8 mouse cellular contexts compared by ENCODE assay signal in genomic region chr13:45469481-45470301, GRCm38 (mm10). TPM values are rescaled to one million over a fixed set of nuclear protein-coding genes. Genes with fewer than 3 reads are reported as not detected.
DNase-seq lines count a peak whose midpoint lies in the region; ATAC-seq lines count a peak whose summit lies in the region.

No protein-coding gene starts in this region.

- H3K9me3 ChIP-seq in neural tube, embryonic 11.5 days (ENCODE audit: control insufficient read depth, low read length) = no peaks in the 10 kb centered on the region

- no peak overlapping the region for H3K4me3 ChIP-seq in neural tube, embryonic 11.5 days (ENCODE audit: low read depth, low read length)

- H3K27ac ChIP-seq in neural tube, embryonic 11.5 days (ENCODE audit: low read depth, low read length) = peak overlapping the region; percentile 56; the same call in 1 of the 2 replicates

- 14% methylated on average over 19 of the region's 19 CpGs for WGBS in neural tube, embryonic 11.5 days

- peaks cover 5% of the 10 kb centered on the region; the same call in 1 of the 2 replicates for H3K27me3 ChIP-seq in neural tube, embryonic 11.5 days (ENCODE audit: control insufficient read depth, insufficient read depth, low read length)

- no peaks in the 10 kb centered on the region for H3K36me3 ChIP-seq in neural tube, embryonic 11.5 days (ENCODE audit: control insufficient read depth, insufficient read depth, low read length)

- no peak overlapping the region for H3K9ac ChIP-seq in neural tube, embryonic 11.5 days (ENCODE audit: low read length)

- H3K4me1 ChIP-seq in neural tube, embryonic 11.5 days (ENCODE audit: control insufficient read depth, insufficient read depth, low read length) = peaks cover 12% of the 10 kb centered on the region

- ATAC-seq in neural tube, embryonic 11.5 days (ENCODE audit: insufficient read depth, low FRiP score, low TSS enrichment) = peak; percentile 77

- peak; percentile 11 for DNase-seq in urinary bladder, postnatal 25 days (ENCODE audit: low spot score)
- no peak for DNase-seq in urinary bladder, postnatal 4 days (ENCODE audit: low spot score in 2 of 2)
- DNase-seq in gastrocnemius, adult 18-20 months (ENCODE audit: low spot score) = peak; percentile 30
- DNase-seq in kidney, postnatal 14 days = peak; percentile 68
- peak; percentile 81 for DNase-seq in neural tube, embryonic 11.5 days (ENCODE audit: low spot score)
- no peak for DNase-seq in thymus, postnatal 36 days
- DNase-seq in cerebellum, postnatal 25 days = no peak
- DNase-seq in heart, adult 8-10 months (ENCODE audit: low spot score) = no peak

- peak overlapping the region; percentile 7 for H3K4me2 ChIP-seq in neural tube, embryonic 11.5 days (ENCODE audit: low read depth)

RNA-seq across cellular contexts. Expression of gene Gmpr, which starts 37.6 kb away (rescaled TPM):
- 100 to 1,000 TPM; 180 to 190 TPM for total RNA-seq in gastrocnemius, adult 18-20 months (2021)
- 27.7 and 29.1 TPM in 2 replicates for polyA plus RNA-seq in neural tube, embryonic 11.5 days (2014; fragmentation: Nextera tagmentation; extraction: Ambion mirVana)
- 100 to 1,000 TPM; 152 to 199 (median 170) TPM for total RNA-seq in heart, adult 8-10 months (2022)

Comparison
In these comparisons a context has a peak if more than half of its experiments do, and no peak if none do; other contexts are left out.
1. DNase-seq: peak in urinary bladder, postnatal 25 days (single experiment), gastrocnemius, adult 18-20 months (single experiment), kidney, postnatal 14 days (single experiment) and neural tube, embryonic 11.5 days (single experiment); none in urinary bladder, postnatal 4 days (0 of 2), thymus, postnatal 36 days (0 of 2), cerebellum, postnatal 25 days (0 of 2) and heart, adult 8-10 months (single experiment).